Mouse (Mus musculus) limb, embryonic 14.5 days (tissue): Measurements from ENCODE around the gene Pitpnb. TPM values are rescaled to one million over a fixed set of nuclear protein-coding genes. Genes with fewer than 3 reads are reported as not detected.

Experiments used
- ATAC-seq: fragments of 200-750 bp; cut with Nextera tagmentation; 2 replicates; pipeline ENCODE4 v1.8.0; 2017; ENCODE audit warnings: low read depth, moderate number of reproducible peaks, moderate TSS enrichment; ENCODE audit not compliant: low FRiP score
- DNase-seq: peaks from one replicate; pipeline ENCODE4 v3.0.0-alpha.2; 2015; ENCODE audit warnings: low spot score
- H3K27ac ChIP-seq: fragments of 300-500 bp; sonication (generic); replicated peaks from 2 replicates; pipeline ENCODE4 v1.5.1; 2014; ENCODE audit warnings: low read depth, mild to moderate bottlenecking, low read length, moderate library complexity, mixed read lengths
- H3K27me3 ChIP-seq: fragments of 300-500 bp; sonication (generic); 2 replicates; pipeline ENCODE4 v1.6.1; 2014; ENCODE audit warnings: low read length, mixed read lengths; ENCODE audit not compliant: control insufficient read depth, insufficient read depth
- H3K36me3 ChIP-seq: fragments of 300-500 bp; sonication (generic); 2 replicates; pipeline ENCODE4 v1.6.1; 2014; ENCODE audit warnings: mild to moderate bottlenecking, low read length, moderate library complexity, mixed read lengths; ENCODE audit not compliant: control insufficient read depth, insufficient read depth
- H3K4me1 ChIP-seq: fragments of 300-500 bp; sonication (generic); 2 replicates; pipeline ENCODE4 v1.6.1; 2014; ENCODE audit warnings: antibody characterized with exemption, low read length, mixed read lengths; ENCODE audit not compliant: control insufficient read depth, insufficient read depth
- H3K4me2 ChIP-seq: fragments of 300-500 bp; sonication (generic); replicated peaks from 2 replicates; pipeline ENCODE4 v1.6.1; 2014; ENCODE audit warnings: low read depth, mild to moderate bottlenecking, low read length, moderate library complexity; ENCODE audit not compliant: severe bottlenecking
- H3K4me3 ChIP-seq: fragments of 300-500 bp; sonication (generic); replicated peaks from 2 replicates; pipeline ENCODE4 v1.5.1; 2014; ENCODE audit warnings: low read length
- H3K9ac ChIP-seq: fragments of 300-500 bp; sonication (generic); 2 replicates; pipeline ENCODE4 v1.6.1; 2014; ENCODE audit warnings: mild to moderate bottlenecking, low read depth, low read length, moderate library complexity; ENCODE audit not compliant: severe bottlenecking
- H3K9me3 ChIP-seq: fragments of 300-500 bp; sonication (generic); 2 replicates; pipeline ENCODE4 v1.6.1; 2016; ENCODE audit warnings: low read length; ENCODE audit not compliant: control insufficient read depth
- POLR2A ChIP-seq: fragments of 200-500 bp; IDR thresholded peaks from 2 replicates; pipeline ENCODE4 v1.8.0; 2012; ENCODE audit warnings: inconsistent platforms, mild to moderate bottlenecking, moderate library complexity, borderline replicate concordance; ENCODE audit not compliant: insufficient read depth, insufficient read length; ENCODE audit errors: extremely low read depth
- WGBS: fragments of 180-500 bp; shearing (Covaris S2); extraction: QIAGEN DNeasy Blood & Tissue Kit; methylation state at CpG from one replicate; pipeline ENCODE4 v1.1.7; 2014; 5-methylcytosine and 5-hydroxymethylcytosine counted together
- polyA plus RNA-seq, 2 experiments: library from polyadenylated mRNA; depleted of rRNA in 1 of 2; stranded (reverse) in 1 of 2; unstranded in 1 of 2; fragments of >200 nt; fragmentation: Nextera tagmentation in 1 of 2; extraction: Ambion mirVana in 1 of 2; gene quantifications; 2 replicates each; pipeline versions ENCODE4 v1.2.1 to v1.2.3; 2012 to 2014

The Pitpnb gene
- polyA plus RNA-seq, 2 experiments, result 89.6 to 103 TPM

- H3K27me3 ChIP-seq, result peaks cover 29% of the 10 kb centered on the region
- no peak for TF ChIP-seq POLR2A
- 3% methylated on average over 14 of the region's 14 CpGs for WGBS
- no peak for DNase-seq
- H3K27ac ChIP-seq, result no peak overlapping the region
- peak overlapping the region; percentile 70 for H3K4me3 ChIP-seq
- ATAC-seq, result no peak
- H3K9ac ChIP-seq, result peak overlapping the region; percentile 90; the same call in 1 of the 2 replicates
- H3K9me3 ChIP-seq, result no peaks in the 10 kb centered on the region
- H3K4me2 ChIP-seq, result peak overlapping the region; percentile 75
- peaks cover 18% of the 10 kb centered on the region for H3K36me3 ChIP-seq
- peaks cover 40% of the 10 kb centered on the region for H3K4me1 ChIP-seq
These were observed 85.0 kb downstream of the Pitpnb start for GRCm38 (mm10) chr5:111415575-111415974.

- WGBS, result 1% methylated on average over 13 of the region's 13 CpGs
- DNase-seq, result no peak
- no peak for ATAC-seq
These were observed 85.5 kb downstream of the Pitpnb start for GRCm38 (mm10) chr5:111416048-111416447.

GRCm38 (mm10) chr5:111416591-111417374 lies 86.2 kb downstream of the Pitpnb start, which contains the start of gene Mn1:
Mn1 (plus strand) TSS chr5:111417362.
- WGBS, result under 1% methylated on average over 57 of the region's 88 CpGs
- peak; percentile 93 for ATAC-seq
- peaks cover 30% of the 10 kb centered on the region for H3K36me3 ChIP-seq
- H3K4me1 ChIP-seq, result peaks cover 51% of the 10 kb centered on the region
- TF ChIP-seq POLR2A, result peak; percentile 56; the same call in 1 of the 2 replicates
- H3K27ac ChIP-seq, result peak within 1 kb of the TSS; percentile 82
- H3K27me3 ChIP-seq, result peaks cover 34% of the 10 kb centered on the region
- peak within 1 kb of the TSS; percentile 90 for H3K9ac ChIP-seq
- DNase-seq, result peak; percentile 96
- peak within 1 kb of the TSS; percentile 75 for H3K4me2 ChIP-seq
- no peaks in the 10 kb centered on the region for H3K9me3 ChIP-seq
- peak within 1 kb of the TSS; percentile 70 for H3K4me3 ChIP-seq

More at GRCm38 (mm10) chr5:111416048-111416447, 85.5 kb downstream of the Pitpnb start:
- Histone ChIP-seq H3K4me2 (peak overlapping the region; percentile 75), H3K4me3 (peak overlapping the region; percentile 70), H3K27ac (no peak overlapping the region), H3K36me3 (peaks cover 23% of the 10 kb centered on the region), H3K9me3 (no peaks in the 10 kb centered on the region), H3K4me1 (peaks cover 44% of the 10 kb centered on the region), H3K27me3 (peaks cover 34% of the 10 kb centered on the region), H3K9ac (peak overlapping the region; percentile 90)
- no peak for TF ChIP-seq POLR2A

- DNase-seq, result no peak
- 0 out of 2 replicates have a peak, but pooled peaks have one; percentile 6 for TF ChIP-seq POLR2A
- Histone ChIP-seq H3K9me3 (no peaks in the 10 kb centered on the region), H3K4me3 (peak overlapping the region; percentile 70), H3K4me2 (peak overlapping the region; percentile 75), H3K9ac (peak overlapping the region; percentile 90), H3K36me3 (peaks cover 36% of the 10 kb centered on the region), H3K27me3 (peaks cover 28% of the 10 kb centered on the region), H3K4me1 (peaks cover 54% of the 10 kb centered on the region), H3K27ac (peak overlapping the region; percentile 82)
- ATAC-seq, result peak; percentile 12; the same call in 1 of the 2 replicates
- under 1% methylated on average over 61 of the region's 105 CpGs for WGBS
These were observed 87.0 kb downstream of the Pitpnb start for GRCm38 (mm10) chr5:111417378-111418131.
